Mouse (Mus musculus) erythroblast, embryonic 14.5 days (primary cell): Measurements from ENCODE around the gene Cyb5rl.

Experiments
- GATA1 ChIP-seq: IDR thresholded peaks from 2 replicates; pipeline ENCODE4 v1.6.1; 2012; ENCODE audit warnings: low read length, inconsistent platforms, mixed read lengths
- TAL1 ChIP-seq: IDR thresholded peaks from 3 replicates; pipeline ENCODE4 v1.6.1; 2012; ENCODE audit warnings: low read length, inconsistent platforms, mixed read lengths

- no peak for TF ChIP-seq TAL1
- TF ChIP-seq GATA1: no peak
Measured at GRCm38 (mm10) chr4:107021464-107021863, 45.3 kb upstream of the Cyb5rl start.
